ENCODE assay signal across 8 mouse cellular contexts in genomic region chr6:28260425-28261191, GRCm38 (mm10).
A peak's percentile ranks its signal among the peaks of the same experiment; 100 is the strongest.
DNase-seq lines count a peak whose midpoint lies in the region; ATAC-seq and TF ChIP-seq lines count a peak whose summit lies in the region.

No protein-coding gene starts in this region.

- peak overlapping the region; percentile 96 for H3K27ac ChIP-seq in heart, embryonic 15.5 days

- H3K9ac ChIP-seq in heart, embryonic 15.5 days = peak overlapping the region; percentile 86

- peak; percentile 20; the same call in 1 of the 2 replicates for ATAC-seq in heart, embryonic 15.5 days (replicated peaks; ENCODE audit: insufficient number of reproducible peaks, insufficient read depth, low FRiP score, low read depth)
- ATAC-seq in monocyte, adult 5-6 weeks (replicated peaks; ENCODE audit: insufficient number of reproducible peaks, low FRiP score, low TSS enrichment, poor library complexity, severe bottlenecking) = no peak

- no peak for TF ChIP-seq CTCF in E14TG2a.4 (conservative IDR thresholded peaks at IDR 0.05; ENCODE audit: low read length)

- peak overlapping the region; percentile 85 for H3K4me3 ChIP-seq in E14TG2a.4 (replicated peaks; ENCODE audit: low read length)
- H3K4me3 ChIP-seq in heart, embryonic 15.5 days = peak overlapping the region; percentile 99

- H3K4me2 ChIP-seq in heart, embryonic 15.5 days = peak overlapping the region; percentile 94

- H3K4me1 ChIP-seq in E14TG2a.4 (replicated peaks; ENCODE audit: low read depth, low read length) = peaks cover 14% of the 10 kb centered on the region; the same call in 1 of the 2 replicates
- H3K4me1 ChIP-seq in heart, embryonic 15.5 days (replicated peaks) = peaks cover 11% of the 10 kb centered on the region

- peaks cover 36% of the 10 kb centered on the region for H3K27me3 ChIP-seq in E14TG2a.4 (ENCODE audit: insufficient read depth, low read length)
- H3K27me3 ChIP-seq in heart, embryonic 15.5 days = no peaks in the 10 kb centered on the region

- 2% methylated on average over 60 of the region's 64 CpGs for WGBS in heart, embryonic 15.5 days

- DNase-seq in adrenal gland, adult 18-20 months (ENCODE audit: low spot score in 2 of 2) = peak; percentile 30 to 40
- DNase-seq in embryo, embryonic 11 days = peak; percentile 72
- peak; percentile 12 to 61 for DNase-seq in kidney, postnatal 36 days
- peak; percentile 11 for DNase-seq in lung, postnatal 36 days
- peak; percentile 25 to 40 for DNase-seq in right cerebral cortex, postnatal 10 days (ENCODE audit: low spot score in 2 of 2)

- H3K36me3 ChIP-seq in E14TG2a.4 (ENCODE audit: insufficient read depth, low read length) = no peaks in the 10 kb centered on the region
- peaks cover 16% of the 10 kb centered on the region for H3K36me3 ChIP-seq in heart, embryonic 15.5 days

- H3K9me3 ChIP-seq in E14TG2a.4 (ENCODE audit: low read length) = no peaks in the 10 kb centered on the region
- H3K9me3 ChIP-seq in heart, embryonic 15.5 days (replicated peaks) = no peaks in the 10 kb centered on the region

Comparison
In these comparisons a context has a peak if more than half of its experiments do, and no peak if none do; other contexts are left out.
1. DNase-seq: peak in every context shown above with its lines; median percentile 72 in embryo, embryonic 11 days; 36 in kidney, postnatal 36 days; 35 in adrenal gland, adult 18-20 months; 32 in right cerebral cortex, postnatal 10 days; 11 in lung, postnatal 36 days.